Mouse (Mus musculus) forebrain, embryonic 14.5 days (tissue): ENCODE measurements around the gene Gm21411. TPM values are rescaled to one million over a fixed set of nuclear protein-coding genes. Genes with fewer than 3 reads are reported as not detected.
A peak's percentile ranks its signal among the peaks of the same experiment; 100 is the strongest.
"Not testable (repeated sequence)": the region's sequence is repeated elsewhere in the genome, so short reads cannot be mapped to it uniquely, and the experiment has no call there.

ENCODE experiments used
- ATAC-seq: fragments of 200-750 bp; cut with Nextera tagmentation; 2 replicates; pipeline ENCODE4 v1.8.0; 2017; ENCODE audit warnings: mild to moderate bottlenecking, moderate library complexity
- DNase-seq: peaks from one replicate; pipeline ENCODE4 v3.0.0-alpha.2; 2015; ENCODE audit warnings: low spot score
- H3K27ac ChIP-seq: fragments of 300-500 bp; sonication (generic); 2 replicates; pipeline ENCODE4 v1.5.1; 2014; ENCODE audit warnings: low read depth, mild to moderate bottlenecking, control low read depth, low read length, moderate library complexity
- H3K27me3 ChIP-seq: fragments of 300-500 bp; sonication (generic); replicated peaks from 2 replicates; pipeline ENCODE4 v1.6.1; 2014; ENCODE audit warnings: low read length, control low read depth, mixed read lengths; ENCODE audit not compliant: control insufficient read depth, insufficient read depth
- H3K36me3 ChIP-seq: fragments of 300-500 bp; sonication (generic); 2 replicates; pipeline ENCODE4 v1.6.1; 2014; ENCODE audit warnings: low read length, control low read depth; ENCODE audit not compliant: control insufficient read depth, insufficient read depth
- H3K4me1 ChIP-seq: fragments of 300-500 bp; sonication (generic); 2 replicates; pipeline ENCODE4 v1.6.1; 2014; ENCODE audit warnings: antibody characterized with exemption, low read length, control low read depth; ENCODE audit not compliant: control insufficient read depth, insufficient read depth
- H3K4me2 ChIP-seq: fragments of 300-500 bp; sonication (generic); 2 replicates; pipeline ENCODE4 v1.6.1; 2014; ENCODE audit warnings: mild to moderate bottlenecking, control low read depth, low read length
- H3K4me3 ChIP-seq: fragments of 300-500 bp; sonication (generic); 2 replicates; pipeline ENCODE4 v1.5.1; 2014; ENCODE audit warnings: low read depth, low read length, control low read depth
- H3K9ac ChIP-seq: fragments of 300-500 bp; sonication (generic); 2 replicates; pipeline ENCODE4 v1.6.1; 2014; ENCODE audit warnings: mild to moderate bottlenecking, low read length, control low read depth, moderate library complexity
- H3K9me3 ChIP-seq: fragments of 300-500 bp; sonication (generic); replicated peaks from 2 replicates; pipeline ENCODE4 v1.6.1; 2016; ENCODE audit warnings: low read length, control low read depth, mixed read lengths; ENCODE audit not compliant: control insufficient read depth
- WGBS: fragments of 180-500 bp; shearing (Covaris S2); extraction: QIAGEN DNeasy Blood & Tissue Kit; methylation state at CpG from one replicate; pipeline ENCODE4 v1.1.7; 2014; 5-methylcytosine and 5-hydroxymethylcytosine counted together
- polyA plus RNA-seq: library from polyadenylated mRNA; unstranded; fragments of >200 nt; fragmentation: Nextera tagmentation; extraction: Ambion mirVana; gene quantifications from 2 replicates; pipeline ENCODE4 v1.2.1, GENCODE M21; 2014

Gene Gm21411
- polyA plus RNA-seq: not detected in 2 replicates

DNA sequence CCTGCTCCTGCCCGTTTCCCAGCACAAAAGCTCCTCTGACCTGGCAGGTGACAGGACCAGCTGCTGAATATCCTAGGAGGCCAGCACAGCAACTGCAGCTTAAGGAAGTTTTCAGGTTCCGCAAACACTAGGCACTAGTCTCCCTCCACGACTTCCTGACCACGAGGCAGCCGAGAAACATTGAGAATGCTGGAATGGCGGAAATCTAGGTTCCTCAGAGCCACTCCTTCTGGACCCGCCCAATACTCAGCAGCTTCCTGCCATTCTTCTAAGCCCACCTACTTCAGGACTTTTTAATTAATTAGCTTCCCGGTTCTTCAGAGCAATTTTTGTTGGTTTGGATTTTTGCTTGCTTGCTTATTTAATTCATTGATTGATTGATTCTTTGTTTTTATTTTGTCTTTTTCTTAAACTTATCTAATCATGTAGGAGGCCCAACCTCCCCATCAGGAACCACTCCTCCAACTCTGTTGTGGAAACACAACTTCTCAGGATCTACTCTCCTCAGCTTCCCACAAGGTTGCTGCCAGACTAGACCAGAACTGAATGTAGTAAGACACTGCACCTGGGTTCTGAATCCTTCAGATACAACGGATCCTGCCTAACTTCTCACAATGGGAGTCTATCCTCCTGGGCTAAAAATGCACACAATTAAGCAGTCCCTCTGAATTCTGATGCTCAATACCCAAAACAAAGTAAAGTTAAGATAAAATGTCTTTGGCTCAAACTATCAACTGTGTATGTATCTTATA lies at the start of gene Gm21411:
Gene Gm21411, minus strand, starts transcription at position 205 of the 752 bp plus-strand sequence.
- H3K9ac ChIP-seq: not testable (repeated sequence)
- WGBS: 80% methylated on average over 9 of the region's 9 CpGs

DNA sequence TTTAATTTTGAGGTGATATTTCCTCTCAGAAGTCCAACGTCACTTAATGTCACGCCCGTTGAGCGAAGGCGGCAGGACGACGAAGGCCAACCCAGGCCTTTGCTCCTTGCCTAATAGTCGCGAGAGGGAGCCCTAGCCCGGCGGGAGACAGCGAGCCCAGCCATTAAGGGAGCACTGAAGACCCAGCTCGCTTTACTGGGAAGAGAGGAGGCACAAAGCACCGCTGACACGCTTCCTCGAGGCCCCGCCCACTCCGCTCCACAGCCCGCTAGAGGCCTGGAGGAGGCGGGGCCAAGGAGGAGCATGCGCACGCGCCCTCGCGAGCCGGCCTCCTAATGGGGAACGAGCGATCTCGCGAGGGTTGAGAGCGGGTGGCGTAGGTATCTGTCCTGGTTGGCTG lies 32.3 kb upstream of the Gm21411 start:
- not testable (repeated sequence) for H3K4me2 ChIP-seq, DNase-seq, H3K4me3 ChIP-seq, H3K9ac ChIP-seq, ATAC-seq, H3K27me3 ChIP-seq, H3K36me3 ChIP-seq, H3K4me1 ChIP-seq, H3K27ac ChIP-seq, H3K9me3 ChIP-seq
- WGBS: 65% methylated on average over 32 of the region's 32 CpGs

More for the DNA sequence above, at the start of gene Gm21411:
- H3K4me2 ChIP-seq, H3K27ac ChIP-seq, H3K36me3 ChIP-seq, H3K4me3 ChIP-seq, H3K4me1 ChIP-seq, H3K27me3 ChIP-seq, DNase-seq, H3K9me3 ChIP-seq, ATAC-seq: not testable (repeated sequence)

DNA sequence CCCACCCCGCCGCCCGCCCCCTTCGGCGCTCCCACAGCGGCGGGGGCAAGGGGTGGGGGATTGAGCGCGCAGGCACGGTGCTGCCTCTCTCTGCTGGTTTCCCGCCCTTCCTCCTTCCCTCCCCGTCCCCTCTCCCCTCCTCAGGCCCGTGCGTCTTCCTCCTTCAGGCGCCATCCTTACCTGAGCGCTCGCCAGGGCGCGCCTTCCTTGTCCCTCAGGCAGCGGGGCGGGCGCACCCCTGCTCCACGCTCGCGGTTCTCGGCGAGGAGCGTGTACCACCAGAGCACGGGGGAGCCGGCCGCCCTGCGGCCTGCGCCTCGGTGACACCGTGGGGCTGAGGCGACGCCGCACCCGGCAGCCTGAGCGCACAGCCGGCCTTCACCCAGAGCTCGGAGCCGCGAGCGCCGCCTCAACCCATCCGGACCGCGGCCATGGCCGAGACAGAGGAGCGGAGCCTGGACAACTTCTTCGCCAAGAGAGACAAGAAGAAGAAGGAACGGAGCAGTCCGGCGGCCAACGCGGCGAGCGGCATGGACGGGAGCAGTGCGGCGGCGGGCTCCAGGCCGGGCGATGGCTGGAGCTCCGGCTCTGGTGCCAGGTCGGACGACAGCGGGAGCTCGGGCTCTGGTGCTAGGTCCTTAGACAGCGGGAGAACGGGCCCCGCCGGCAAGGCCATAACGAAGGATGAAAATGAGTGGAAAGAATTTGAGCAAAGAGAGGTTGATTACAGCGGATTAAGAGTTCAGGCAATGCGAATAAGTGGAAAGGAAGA lies 23.1 kb upstream of the Gm21411 start:
- Histone ChIP-seq H3K4me1 (no peaks in the 10 kb centered on the region), H3K9ac (no peak overlapping the region), H3K36me3 (no peaks in the 10 kb centered on the region), H3K4me3 (no peak overlapping the region), H3K27me3 (no peaks in the 10 kb centered on the region), H3K27ac (no peak overlapping the region), H3K4me2 (no peak overlapping the region), H3K9me3 (peaks cover 14% of the 10 kb centered on the region)
- ATAC-seq (no peak), DNase-seq (peak; percentile 0)
- WGBS: 11% methylated on average over 76 of the region's 77 CpGs

GRCm38 (mm10) chr4:146915196-146915595 lies 5.8 kb upstream of the Gm21411 start:
- whole genome bisulfite sequencing: 90% methylated on average over 3 of the region's 3 CpGs
- H3K27ac ChIP-seq: no peak overlapping the region
- no peak overlapping the region for H3K4me2 ChIP-seq
- DNase-seq (no peak), ATAC-seq (no peak)
- no peaks in the 10 kb centered on the region for H3K36me3 ChIP-seq
- H3K9me3 ChIP-seq: peaks cover 7% of the 10 kb centered on the region; the same call in 1 of the 2 replicates
- no peaks in the 10 kb centered on the region for H3K27me3 ChIP-seq
- no peak overlapping the region for H3K9ac ChIP-seq
- H3K4me3 ChIP-seq: no peak overlapping the region
- H3K4me1 ChIP-seq: no peaks in the 10 kb centered on the region

- not testable (repeated sequence) for H3K27ac ChIP-seq, ATAC-seq, H3K36me3 ChIP-seq, H3K4me1 ChIP-seq, H3K27me3 ChIP-seq, H3K4me3 ChIP-seq, DNase-seq, H3K9ac ChIP-seq, H3K4me2 ChIP-seq
- 85% methylated on average over 1 of the region's 1 CpGs for WGBS
- H3K9me3 ChIP-seq: peaks cover 10% of the 10 kb centered on the region
Observed at GRCm38 (mm10) chr4:146908131-146908530, 1.3 kb downstream of the Gm21411 start.

- not testable (repeated sequence) for DNase-seq, H3K27ac ChIP-seq, ATAC-seq, H3K36me3 ChIP-seq, H3K4me3 ChIP-seq, H3K9ac ChIP-seq, H3K27me3 ChIP-seq, H3K4me2 ChIP-seq, H3K4me1 ChIP-seq, H3K9me3 ChIP-seq
- WGBS: 77% methylated on average over 2 of the region's 2 CpGs
Observed at GRCm38 (mm10) chr4:146904782-146905181, 4.6 kb downstream of the Gm21411 start.

- H3K9me3 ChIP-seq, H3K4me2 ChIP-seq, ATAC-seq, H3K4me3 ChIP-seq, H3K9ac ChIP-seq, H3K27me3 ChIP-seq, H3K27ac ChIP-seq, H3K36me3 ChIP-seq, H3K4me1 ChIP-seq, DNase-seq: not testable (repeated sequence)
- WGBS: 58% methylated on average over 3 of the region's 3 CpGs
Observed at GRCm38 (mm10) chr4:146903126-146903525, 6.3 kb downstream of the Gm21411 start.
